Mouse (Mus musculus) lung, postnatal 0 days (tissue): ENCODE measurements around the gene Pck2.

Experiments used
- CTCF ChIP-seq: IDR thresholded peaks from 2 replicates; pipeline ENCODE4 v1.5.1; 2016; ENCODE audit warnings: antibody characterized with exemption, mild to moderate bottlenecking
- EP300 ChIP-seq: IDR thresholded peaks from 2 replicates; pipeline ENCODE4 v1.6.1; 2016; ENCODE audit warnings: antibody characterized with exemption, mild to moderate bottlenecking, control low read depth

GRCm38 (mm10) chr14:55584303-55584701 lies 44.2 kb downstream of the Pck2 start:
- TF ChIP-seq CTCF (no peak), EP300 (no peak)
